Mouse (Mus musculus): ENCODE results near the gene Zfp976.
"Not testable (repeated sequence)": the region's sequence is repeated elsewhere in the genome, so short reads cannot be mapped to it uniquely, and the experiment has no call there.

- TF ChIP-seq CTCF, EP300 (IDR thresholded peaks at IDR 0.05; ENCODE audit: low read depth): not testable (repeated sequence)
Observed at GRCm38 (mm10) chr7:42642152-42643115, at the start of gene Zfp976.

Measured in liver, postnatal 0 days (tissue).